Mouse (Mus musculus): ENCODE data around the gene Efl1. TPM values are rescaled to one million over a fixed set of nuclear protein-coding genes. Genes with fewer than 3 reads are reported as not detected.

The Efl1 gene
- polyA plus RNA-seq (2015; fragmentation: Nextera tagmentation; extraction: Ambion mirVana): 21.6 TPM in 2 replicates

DNA sequence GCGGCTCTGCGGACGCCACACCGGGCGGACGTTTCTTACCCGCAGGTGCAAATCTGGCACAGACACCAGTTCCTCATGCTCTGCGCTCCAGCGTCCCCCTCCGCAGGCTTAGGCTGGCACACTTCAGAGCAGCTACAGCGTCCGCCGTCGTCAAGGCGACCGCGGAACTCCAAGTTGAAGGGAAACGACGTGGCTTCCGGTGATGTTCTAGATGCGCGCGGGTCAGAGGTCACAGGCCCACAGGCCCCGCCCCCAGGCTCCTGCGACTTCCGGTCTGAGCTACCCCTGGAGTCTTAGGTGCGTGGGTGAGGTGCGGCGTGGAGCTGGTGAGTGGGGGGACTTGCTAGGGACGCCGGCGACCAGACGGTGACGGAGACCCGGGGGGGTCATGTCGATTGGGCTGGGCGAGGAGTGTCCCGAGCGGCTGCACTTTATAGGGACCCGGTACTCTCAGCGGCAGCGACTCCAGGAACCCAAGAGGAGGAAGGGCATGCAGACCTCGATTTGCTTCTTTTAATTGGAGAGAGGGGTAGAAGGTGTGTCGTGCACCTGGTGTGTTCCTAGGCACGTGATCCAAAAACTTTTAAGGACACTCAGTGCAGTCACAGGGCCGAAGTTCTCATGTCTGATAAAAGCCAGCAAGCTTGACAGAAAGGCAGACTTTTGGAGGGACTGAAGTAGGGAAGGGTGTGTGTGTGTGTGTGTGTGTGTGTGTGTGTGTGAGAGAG, at the start of gene Efl1, which contains the start of gene Saxo2:
Efl1 (plus strand) TSS at position 262 of the 728 bp plus-strand sequence.
Saxo2 (minus strand) TSS at position 176 of the 728 bp plus-strand sequence.
- H3K9me3 ChIP-seq: no peaks in the 10 kb centered on the region
- peak; percentile 100 for ATAC-seq (replicated peaks)
- H3K9ac ChIP-seq: peak within 1 kb of the TSS; percentile 48
- under 1% methylated on average over 46 of the region's 46 CpGs for WGBS
- peak within 1 kb of the TSS; percentile 50 for H3K4me3 ChIP-seq
- no peak within 1 kb of the TSS for H3K27ac ChIP-seq
- peak within 1 kb of the TSS; percentile 47 for H3K4me2 ChIP-seq
- no peaks in the 10 kb centered on the region for H3K27me3 ChIP-seq (replicated peaks)
- peaks cover 23% of the 10 kb centered on the region for H3K4me1 ChIP-seq
- no peaks in the 10 kb centered on the region for H3K36me3 ChIP-seq (replicated peaks)

DNA sequence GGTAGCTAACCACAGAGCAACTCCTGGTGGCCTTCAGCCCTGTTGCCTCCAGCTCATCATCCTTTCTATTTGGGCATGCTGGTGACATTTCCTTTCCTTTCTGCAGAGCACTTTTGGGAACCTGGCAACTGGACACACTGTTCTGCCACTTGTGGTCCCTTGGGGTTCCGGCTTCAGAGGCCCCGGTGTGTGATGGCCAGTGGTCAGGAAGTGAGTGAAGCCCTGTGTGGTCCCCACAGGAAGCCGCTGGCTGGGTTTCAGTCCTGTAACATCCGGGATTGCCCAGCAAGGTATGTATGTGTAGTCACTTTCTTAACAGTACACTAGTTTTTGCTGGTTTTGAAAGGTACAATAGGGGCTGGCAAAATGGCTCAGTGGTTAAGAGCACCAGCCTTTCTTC, 46.4 kb upstream of the Efl1 start:
- ATAC-seq (replicated peaks): no peak
- no peaks in the 10 kb centered on the region for H3K36me3 ChIP-seq (replicated peaks)
- WGBS: 84% methylated on average over 4 of the region's 4 CpGs
- H3K27ac ChIP-seq: no peak overlapping the region
- H3K27me3 ChIP-seq (replicated peaks): no peaks in the 10 kb centered on the region
- no peaks in the 10 kb centered on the region for H3K9me3 ChIP-seq
- no peak overlapping the region for H3K9ac ChIP-seq
- no peak overlapping the region for H3K4me2 ChIP-seq
- H3K4me3 ChIP-seq: no peak overlapping the region
- no peaks in the 10 kb centered on the region for H3K4me1 ChIP-seq

DNA sequence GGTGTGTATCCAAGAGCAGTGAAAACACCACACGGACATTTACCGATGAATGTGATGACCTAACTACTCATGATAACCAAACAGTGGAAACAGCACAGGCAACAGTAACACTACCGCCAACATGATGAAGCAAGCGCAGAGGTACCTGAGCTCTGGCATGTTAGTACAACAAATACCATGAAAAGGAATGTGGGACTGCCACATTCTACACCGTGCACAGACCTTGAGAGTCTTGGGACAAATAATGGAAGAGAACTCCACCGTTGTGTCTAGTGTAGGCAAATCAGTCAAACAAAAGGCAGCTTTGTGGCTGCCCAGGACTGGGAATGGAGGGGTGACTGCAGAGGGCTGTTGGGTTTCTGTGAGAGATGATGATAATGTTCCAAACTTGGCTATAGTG, 43.0 kb upstream of the Efl1 start:
- H3K9me3 ChIP-seq: no peaks in the 10 kb centered on the region
- no peaks in the 10 kb centered on the region for H3K4me1 ChIP-seq
- no peak overlapping the region for H3K4me2 ChIP-seq
- no peak overlapping the region for H3K4me3 ChIP-seq
- H3K27ac ChIP-seq: no peak overlapping the region
- H3K36me3 ChIP-seq (replicated peaks): no peaks in the 10 kb centered on the region
- H3K9ac ChIP-seq: no peak overlapping the region
- no peaks in the 10 kb centered on the region for H3K27me3 ChIP-seq (replicated peaks)
- WGBS: 83% methylated on average over 6 of the region's 6 CpGs
- ATAC-seq (replicated peaks): no peak

DNA sequence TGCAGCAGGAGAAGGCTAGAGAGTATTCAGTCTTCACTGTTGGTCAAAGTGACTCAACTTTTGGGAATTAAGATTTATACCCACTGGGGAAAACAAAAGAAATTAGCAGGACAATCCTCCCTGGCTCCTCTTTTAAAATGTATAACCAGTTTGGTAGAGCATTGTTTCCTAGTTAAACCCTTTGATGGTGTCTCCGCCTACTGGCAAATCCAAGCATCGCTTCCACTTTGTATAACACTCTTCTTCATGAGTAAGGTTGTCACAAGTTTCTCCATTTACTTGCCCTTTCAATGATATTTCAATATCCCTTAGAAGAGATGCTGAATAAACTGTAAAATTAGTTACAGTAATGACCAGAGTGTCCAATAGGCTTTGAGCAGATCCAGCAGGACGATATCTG, 38.8 kb upstream of the Efl1 start:
- no peak overlapping the region for H3K4me2 ChIP-seq
- no peak overlapping the region for H3K27ac ChIP-seq
- no peaks in the 10 kb centered on the region for H3K36me3 ChIP-seq (replicated peaks)
- 63% methylated on average over 3 of the region's 3 CpGs for WGBS
- H3K4me1 ChIP-seq: no peaks in the 10 kb centered on the region
- H3K27me3 ChIP-seq (replicated peaks): no peaks in the 10 kb centered on the region
- H3K4me3 ChIP-seq: no peak overlapping the region
- no peak for ATAC-seq (replicated peaks)
- H3K9me3 ChIP-seq: no peaks in the 10 kb centered on the region
- H3K9ac ChIP-seq: no peak overlapping the region

DNA sequence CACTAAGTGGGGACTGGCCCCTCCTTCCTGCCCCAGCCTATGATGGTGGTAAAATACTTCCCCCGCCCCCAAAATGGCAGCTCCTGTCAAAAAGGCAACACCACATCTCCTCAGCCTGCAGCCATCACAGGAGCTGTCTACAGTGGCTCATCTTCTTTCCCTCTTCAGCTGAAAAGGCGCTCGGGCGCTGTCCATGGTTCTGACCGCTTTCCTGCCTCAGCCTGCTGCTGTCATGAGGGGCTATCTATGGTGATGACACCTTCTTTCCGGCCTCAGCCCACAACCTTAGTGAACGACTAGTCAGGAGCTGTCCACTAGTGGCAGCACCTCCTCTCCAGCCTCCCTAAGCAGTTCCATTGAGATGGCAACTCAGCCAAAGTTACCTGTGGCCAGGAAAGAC, 23.1 kb upstream of the Efl1 start:
- no peak overlapping the region for H3K9ac ChIP-seq
- H3K4me2 ChIP-seq: no peak overlapping the region
- H3K4me3 ChIP-seq: no peak overlapping the region
- ATAC-seq (replicated peaks): no peak
- no peaks in the 10 kb centered on the region for H3K27me3 ChIP-seq (replicated peaks)
- H3K9me3 ChIP-seq: no peaks in the 10 kb centered on the region
- WGBS: 25% methylated on average over 7 of the region's 7 CpGs
- no peaks in the 10 kb centered on the region for H3K36me3 ChIP-seq (replicated peaks)
- no peaks in the 10 kb centered on the region for H3K4me1 ChIP-seq
- no peak overlapping the region for H3K27ac ChIP-seq

DNA sequence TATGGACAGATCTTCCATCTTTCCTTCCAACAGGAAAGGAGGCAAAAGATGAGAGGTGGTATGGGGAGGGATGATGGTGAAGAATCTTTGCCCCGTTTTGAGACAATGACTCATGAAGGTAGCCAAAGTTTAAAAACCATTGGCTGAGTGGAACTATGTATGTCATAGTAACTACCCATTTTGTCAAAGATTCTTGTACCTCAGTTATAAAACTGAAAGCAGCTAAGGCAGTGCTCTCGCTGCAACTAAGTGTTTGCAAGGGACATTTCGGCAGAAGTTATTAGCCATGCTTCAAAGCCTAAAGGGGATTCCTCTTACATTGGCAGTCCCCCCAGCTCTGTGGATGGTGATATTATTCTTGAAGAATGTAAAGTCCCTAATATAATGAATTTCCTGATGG, 1.2 kb upstream of the Efl1 start:
- WGBS: 87% methylated on average over 3 of the region's 3 CpGs

DNA sequence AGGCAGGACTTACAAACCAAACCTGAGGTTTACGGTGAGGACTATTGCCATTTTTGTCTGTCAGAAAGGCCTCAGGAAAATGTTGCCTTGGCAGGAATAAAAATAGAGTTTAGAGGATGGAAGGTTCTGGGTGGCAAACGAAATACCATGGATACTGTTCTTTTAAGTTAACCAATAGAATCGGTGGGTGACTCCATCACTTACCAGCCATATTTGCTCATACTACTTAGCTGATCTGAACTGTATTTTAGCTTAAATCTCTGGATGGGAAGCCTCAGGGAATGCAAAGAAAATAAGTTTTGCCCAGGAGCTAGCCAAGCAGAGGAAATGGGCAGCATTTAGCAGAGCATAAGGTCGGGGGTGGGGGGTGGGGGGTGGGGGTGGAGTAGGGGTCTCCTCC, 505 bp upstream of the Efl1 start:
- Histone ChIP-seq H3K9me3 (no peaks in the 10 kb centered on the region), H3K36me3 (replicated peaks) (no peaks in the 10 kb centered on the region), H3K9ac (peak overlapping the region; percentile 48), H3K27me3 (replicated peaks) (no peaks in the 10 kb centered on the region), H3K4me1 (peaks cover 23% of the 10 kb centered on the region), H3K27ac (no peak overlapping the region), H3K4me2 (peak overlapping the region; percentile 47), H3K4me3 (peak overlapping the region; percentile 50)
- WGBS: 34% methylated on average over 4 of the region's 4 CpGs
- no peak for ATAC-seq (replicated peaks)

More for the DNA sequence above, 1.2 kb upstream of the Efl1 start:
- Histone ChIP-seq H3K4me3 (no peak overlapping the region), H3K27ac (no peak overlapping the region), H3K4me1 (peaks cover 23% of the 10 kb centered on the region), H3K4me2 (no peak overlapping the region; the same call in 1 of the 2 replicates), H3K9ac (no peak overlapping the region), H3K27me3 (replicated peaks) (no peaks in the 10 kb centered on the region), H3K9me3 (no peaks in the 10 kb centered on the region), H3K36me3 (replicated peaks) (no peaks in the 10 kb centered on the region)
- no peak for ATAC-seq (replicated peaks)

DNA sequence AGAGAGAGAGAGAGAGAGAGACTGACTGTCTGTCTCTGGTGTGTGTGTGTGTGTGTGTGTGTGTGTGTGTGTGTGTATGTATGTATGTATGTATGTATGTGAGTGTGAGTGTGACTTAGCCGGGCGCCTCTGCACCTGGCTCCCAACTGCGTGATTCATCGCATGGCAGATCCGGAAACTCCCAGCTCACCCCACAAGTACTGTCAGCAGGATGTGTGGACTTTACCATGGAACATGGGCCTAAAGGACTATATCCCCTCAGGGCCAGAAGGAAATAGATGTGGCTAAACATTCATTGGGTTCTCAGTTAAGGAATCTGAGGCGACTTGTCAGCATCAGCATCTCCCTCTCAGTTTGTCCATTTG, 649 bp downstream of the Efl1 start:
- 32% methylated on average over 6 of the region's 6 CpGs for WGBS
- peak; percentile 7; the same call in 1 of the 2 replicates for ATAC-seq (replicated peaks)
- no peak overlapping the region for H3K27ac ChIP-seq
- H3K27me3 ChIP-seq (replicated peaks): no peaks in the 10 kb centered on the region
- H3K9me3 ChIP-seq: no peaks in the 10 kb centered on the region
- no peaks in the 10 kb centered on the region for H3K36me3 ChIP-seq (replicated peaks)
- H3K4me2 ChIP-seq: peak overlapping the region; percentile 47
- H3K9ac ChIP-seq: peak overlapping the region; percentile 48
- peaks cover 23% of the 10 kb centered on the region for H3K4me1 ChIP-seq
- H3K4me3 ChIP-seq: peak overlapping the region; percentile 50

DNA sequence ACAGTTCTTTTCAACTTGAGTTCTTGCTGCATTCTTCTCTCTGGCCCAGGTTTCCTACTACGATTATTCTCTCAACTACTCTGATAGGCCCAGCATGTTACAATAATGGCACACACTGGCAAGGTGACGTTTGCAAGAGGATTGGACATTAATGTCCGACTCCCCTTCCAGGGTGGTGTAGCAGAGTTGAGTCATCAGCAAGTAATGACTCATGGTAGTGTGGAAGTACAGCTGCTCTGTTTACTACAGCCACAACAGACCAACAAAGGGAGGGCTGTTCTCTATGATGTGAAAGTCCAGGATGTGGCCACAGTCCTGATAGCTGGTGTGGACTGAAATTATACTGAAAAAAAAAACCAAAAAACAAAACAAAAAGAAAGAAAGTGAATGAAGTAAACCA, 16.2 kb downstream of the Efl1 start:
- no peak overlapping the region for H3K4me2 ChIP-seq
- 93% methylated on average over 3 of the region's 3 CpGs for WGBS
- no peak overlapping the region for H3K9ac ChIP-seq
- H3K9me3 ChIP-seq: no peaks in the 10 kb centered on the region
- H3K4me3 ChIP-seq: no peak overlapping the region
- H3K27me3 ChIP-seq (replicated peaks): no peaks in the 10 kb centered on the region
- H3K4me1 ChIP-seq: no peaks in the 10 kb centered on the region
- no peak for ATAC-seq (replicated peaks)
- no peak overlapping the region for H3K27ac ChIP-seq
- H3K36me3 ChIP-seq (replicated peaks): peaks cover 15% of the 10 kb centered on the region

DNA sequence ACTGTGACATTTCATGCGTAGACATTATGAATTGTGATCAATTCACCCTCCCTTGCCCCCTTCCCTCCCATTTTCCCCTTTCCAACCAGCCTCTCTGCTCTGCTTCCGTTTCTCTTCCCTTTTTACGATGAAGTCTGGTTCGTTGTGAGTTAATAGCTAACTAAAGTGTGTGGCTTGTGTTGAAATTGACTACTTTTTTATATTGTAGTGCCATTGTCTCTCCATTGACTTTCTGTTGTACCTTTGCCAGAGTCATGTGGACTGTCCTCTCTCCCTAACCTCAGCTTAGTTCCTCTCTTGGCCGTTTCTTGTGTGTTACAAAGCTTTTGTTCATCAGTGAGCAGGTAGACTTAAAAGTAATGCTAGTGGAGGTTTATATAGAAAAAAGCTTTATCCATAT, 27.6 kb downstream of the Efl1 start:
- no peaks in the 10 kb centered on the region for H3K4me1 ChIP-seq
- H3K27ac ChIP-seq: no peak overlapping the region
- 93% methylated on average over 5 of the region's 5 CpGs for WGBS
- no peak for ATAC-seq (replicated peaks)
- no peak overlapping the region for H3K4me2 ChIP-seq
- no peak overlapping the region for H3K9ac ChIP-seq
- no peak overlapping the region for H3K4me3 ChIP-seq
- H3K27me3 ChIP-seq (replicated peaks): no peaks in the 10 kb centered on the region
- H3K36me3 ChIP-seq (replicated peaks): peaks cover 9% of the 10 kb centered on the region; the same call in 1 of the 2 replicates
- no peaks in the 10 kb centered on the region for H3K9me3 ChIP-seq

DNA sequence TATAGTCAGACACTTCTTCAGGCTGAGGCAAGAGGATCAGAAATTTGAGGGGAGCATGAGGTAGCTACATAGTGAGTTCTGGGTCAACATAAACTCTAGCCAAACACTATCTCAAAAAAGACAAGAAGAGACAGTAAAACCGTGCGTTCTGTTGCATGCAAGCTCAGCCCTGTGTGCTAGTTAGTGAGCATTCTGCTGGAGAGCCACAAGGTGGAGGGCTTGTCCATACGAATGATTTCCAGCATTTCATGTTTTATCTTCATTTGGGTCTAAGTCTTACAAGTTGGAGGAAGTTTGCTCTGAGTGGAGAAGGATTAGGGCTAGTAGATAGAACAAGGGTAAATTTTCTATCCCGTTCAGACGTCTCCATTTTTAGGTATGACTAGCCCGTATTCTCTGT, 28.4 kb downstream of the Efl1 start:
- peak; percentile 50; the same call in 1 of the 2 replicates for ATAC-seq (replicated peaks)
- Histone ChIP-seq H3K4me2 (no peak overlapping the region), H3K27me3 (replicated peaks) (no peaks in the 10 kb centered on the region), H3K36me3 (replicated peaks) (peaks cover 6% of the 10 kb centered on the region; the same call in 1 of the 2 replicates), H3K9ac (no peak overlapping the region), H3K27ac (no peak overlapping the region), H3K4me1 (no peaks in the 10 kb centered on the region), H3K4me3 (no peak overlapping the region), H3K9me3 (no peaks in the 10 kb centered on the region)
- WGBS: 90% methylated on average over 6 of the region's 6 CpGs

DNA sequence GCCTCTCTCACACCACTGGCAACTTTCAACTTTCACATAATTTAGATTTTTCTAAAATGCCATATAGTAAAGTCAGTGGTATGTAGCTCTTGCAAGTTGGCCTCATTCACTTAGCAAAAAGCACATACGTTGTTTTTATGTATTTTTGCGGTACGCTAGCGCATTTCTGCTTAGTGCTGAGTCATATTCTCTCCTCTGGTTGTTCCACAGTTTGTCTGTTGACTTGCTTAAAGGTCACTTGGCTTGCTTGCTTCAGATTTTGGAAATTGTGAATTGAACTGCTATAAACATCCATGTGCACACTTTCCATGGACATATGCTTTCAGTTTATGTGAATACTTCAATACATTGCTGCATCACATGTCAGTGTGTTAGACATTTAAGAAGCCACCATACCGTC, 31.5 kb downstream of the Efl1 start:
- H3K4me1 ChIP-seq: no peaks in the 10 kb centered on the region
- WGBS: 93% methylated on average over 5 of the region's 5 CpGs
- no peak overlapping the region for H3K9ac ChIP-seq
- H3K27me3 ChIP-seq (replicated peaks): no peaks in the 10 kb centered on the region
- no peak for ATAC-seq (replicated peaks)
- H3K36me3 ChIP-seq (replicated peaks): 0 out of 2 replicates have a peak, but pooled peaks cover 7% of the 10 kb centered on the region
- H3K9me3 ChIP-seq: no peaks in the 10 kb centered on the region
- no peak overlapping the region for H3K27ac ChIP-seq
- no peak overlapping the region for H3K4me3 ChIP-seq
- no peak overlapping the region for H3K4me2 ChIP-seq

DNA sequence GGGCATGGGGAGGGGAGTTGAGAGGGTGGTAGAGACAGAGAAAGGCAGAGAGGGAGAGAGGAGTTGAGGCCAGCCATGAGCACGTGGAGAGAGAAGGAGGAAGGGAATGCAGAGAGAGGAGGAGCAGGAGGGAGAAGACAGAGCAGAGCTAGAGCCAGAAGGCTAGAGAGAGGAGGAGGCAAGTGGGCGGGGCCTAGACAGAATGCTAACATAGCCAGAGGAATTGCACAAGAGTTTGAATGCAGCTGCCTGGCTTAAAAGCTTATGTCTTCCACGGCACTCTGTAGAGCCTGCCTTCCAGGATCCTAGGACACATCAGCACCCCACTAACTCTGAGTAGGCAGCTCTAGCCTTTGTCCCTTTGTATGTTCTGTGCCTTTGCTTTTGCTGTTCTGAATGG, 40.3 kb downstream of the Efl1 start:
- Histone ChIP-seq H3K4me1 (no peaks in the 10 kb centered on the region), H3K9me3 (no peaks in the 10 kb centered on the region), H3K4me3 (no peak overlapping the region), H3K27ac (no peak overlapping the region), H3K4me2 (no peak overlapping the region), H3K9ac (no peak overlapping the region), H3K27me3 (replicated peaks) (no peaks in the 10 kb centered on the region), H3K36me3 (replicated peaks) (peaks cover 13% of the 10 kb centered on the region)
- WGBS: 50% methylated on average over 3 of the region's 3 CpGs
- 0 out of 2 replicates have a peak, but pooled peaks have one; percentile 37 for ATAC-seq (replicated peaks)
